7 mouse cellular contexts compared by ENCODE assay signal in the genomic region with DNA sequence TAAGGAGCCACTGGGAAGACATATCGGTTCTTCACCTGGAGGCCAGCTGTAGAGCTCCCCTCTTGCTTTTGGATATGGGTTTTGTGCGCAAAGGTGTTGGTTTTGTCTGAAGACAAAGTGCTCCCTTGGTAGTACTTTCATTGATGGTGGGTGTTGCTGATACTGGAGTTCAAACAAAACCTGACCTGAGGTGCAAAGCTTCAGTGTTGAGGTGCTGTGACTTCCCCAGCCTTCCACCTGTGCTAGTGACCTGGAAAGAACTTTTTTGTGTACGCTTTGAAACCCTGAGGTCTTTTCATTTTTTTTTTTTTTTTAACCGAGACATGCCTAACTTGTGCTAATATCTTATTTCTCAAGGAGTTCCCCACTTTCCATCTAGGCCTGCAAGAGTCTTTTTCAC. TPM values are rescaled to one million over a fixed set of nuclear protein-coding genes. Genes with fewer than 3 reads are reported as not detected.
DNase-seq lines count a peak whose midpoint lies in the region; ATAC-seq and TF ChIP-seq lines count a peak whose summit lies in the region.

No protein-coding gene starts in this region.

- H3K4me2 ChIP-seq in lung, postnatal 0 days (replicated peaks; ENCODE audit: low read depth, low read length): peak overlapping the region; percentile 65
- H3K4me2 ChIP-seq in forebrain, postnatal 0 days (ENCODE audit: low read depth): peak overlapping the region; percentile 73
- peak overlapping the region; percentile 77 for H3K4me2 ChIP-seq in liver, embryonic 11.5 days
- H3K4me2 ChIP-seq in stomach, embryonic 16.5 days (ENCODE audit: low read depth, low read length): peak overlapping the region; percentile 87

- no peak overlapping the region for H3K4me3 ChIP-seq in lung, postnatal 0 days (ENCODE audit: low read depth, low read length)
- H3K4me3 ChIP-seq in forebrain, postnatal 0 days (ENCODE audit: low read depth, low read length): peak overlapping the region; percentile 84
- H3K4me3 ChIP-seq in liver, embryonic 11.5 days (ENCODE audit: low read depth, low read length): peak overlapping the region; percentile 91
- peak overlapping the region; percentile 74 for H3K4me3 ChIP-seq in stomach, embryonic 16.5 days (replicated peaks; ENCODE audit: low read length)

- H3K36me3 ChIP-seq in lung, postnatal 0 days (ENCODE audit: insufficient read depth, low read length): no peaks in the 10 kb centered on the region
- H3K36me3 ChIP-seq in forebrain, postnatal 0 days (ENCODE audit: insufficient read depth): no peaks in the 10 kb centered on the region
- no peaks in the 10 kb centered on the region for H3K36me3 ChIP-seq in liver, embryonic 11.5 days (ENCODE audit: control insufficient read depth, insufficient read depth, low read length)
- H3K36me3 ChIP-seq in stomach, embryonic 16.5 days (ENCODE audit: control insufficient read depth, insufficient read depth, low read length): no peaks in the 10 kb centered on the region

- ATAC-seq in lung, postnatal 0 days: no peak
- ATAC-seq in forebrain, postnatal 0 days: no peak
- no peak for ATAC-seq in liver, embryonic 11.5 days (replicated peaks; ENCODE audit: low FRiP score)
- ATAC-seq in stomach, embryonic 16.5 days (ENCODE audit: insufficient read depth, low FRiP score): no peak

- H3K9ac ChIP-seq in lung, postnatal 0 days (replicated peaks; ENCODE audit: low read depth): peak overlapping the region; percentile 94; the same call in 1 of the 2 replicates
- no peak overlapping the region for H3K9ac ChIP-seq in forebrain, postnatal 0 days
- H3K9ac ChIP-seq in liver, embryonic 11.5 days (ENCODE audit: low read depth, low read length): peak overlapping the region; percentile 95
- no peak overlapping the region for H3K9ac ChIP-seq in stomach, embryonic 16.5 days (ENCODE audit: low read length)

- no peak for DNase-seq in lung, postnatal 0 days (ENCODE audit: low spot score)
- no peak for DNase-seq in lung, postnatal 36 days
- no peak for DNase-seq in forebrain, postnatal 0 days
- no peak for DNase-seq in liver, embryonic 11.5 days (ENCODE audit: low spot score)
- DNase-seq in gastrocnemius, postnatal 10 days: no peak
- no peak for DNase-seq in MN1 (ENCODE audit: low spot score)

- H3K27me3 ChIP-seq in lung, postnatal 0 days (replicated peaks; ENCODE audit: insufficient read depth, low read length): no peaks in the 10 kb centered on the region
- no peaks in the 10 kb centered on the region for H3K27me3 ChIP-seq in forebrain, postnatal 0 days (ENCODE audit: insufficient read depth, low read length)
- H3K27me3 ChIP-seq in liver, embryonic 11.5 days (replicated peaks; ENCODE audit: control insufficient read depth, insufficient read depth, low read length): no peaks in the 10 kb centered on the region
- H3K27me3 ChIP-seq in stomach, embryonic 16.5 days (ENCODE audit: control insufficient read depth, insufficient read depth, low read length): no peaks in the 10 kb centered on the region

- no peaks in the 10 kb centered on the region for H3K9me3 ChIP-seq in lung, postnatal 0 days (ENCODE audit: low read length)
- no peaks in the 10 kb centered on the region for H3K9me3 ChIP-seq in forebrain, postnatal 0 days (ENCODE audit: low read length)
- no peaks in the 10 kb centered on the region for H3K9me3 ChIP-seq in liver, embryonic 11.5 days (ENCODE audit: control insufficient read depth, low read length)
- H3K9me3 ChIP-seq in stomach, embryonic 16.5 days (replicated peaks; ENCODE audit: control insufficient read depth, low read length): no peaks in the 10 kb centered on the region

- no peak for TF ChIP-seq EP300 in lung, postnatal 0 days (IDR thresholded peaks at IDR 0.05)

- no peak overlapping the region for H3K27ac ChIP-seq in lung, postnatal 0 days (ENCODE audit: low read length)
- peak overlapping the region; percentile 98; the same call in 1 of the 2 replicates for H3K27ac ChIP-seq in forebrain, postnatal 0 days (ENCODE audit: low read depth, low read length)
- H3K27ac ChIP-seq in liver, embryonic 11.5 days (ENCODE audit: low read depth, low read length): no peak overlapping the region
- no peak overlapping the region for H3K27ac ChIP-seq in stomach, embryonic 16.5 days (ENCODE audit: low read length)

- peaks cover 7% of the 10 kb centered on the region; the same call in 1 of the 2 replicates for H3K4me1 ChIP-seq in lung, postnatal 0 days (ENCODE audit: insufficient read depth, low read depth, low read length)
- H3K4me1 ChIP-seq in forebrain, postnatal 0 days (ENCODE audit: insufficient read depth): peaks cover 29% of the 10 kb centered on the region
- H3K4me1 ChIP-seq in liver, embryonic 11.5 days (replicated peaks; ENCODE audit: control insufficient read depth, insufficient read depth, low read length): peaks cover 7% of the 10 kb centered on the region
- peaks cover 26% of the 10 kb centered on the region for H3K4me1 ChIP-seq in stomach, embryonic 16.5 days (ENCODE audit: control insufficient read depth, insufficient read depth, low read length)

- WGBS in lung, postnatal 0 days: 83% methylated on average over 4 of the region's 4 CpGs
- WGBS in forebrain, postnatal 0 days: 89% methylated on average over 4 of the region's 4 CpGs
- WGBS in liver, embryonic 11.5 days: 87% methylated on average over 4 of the region's 4 CpGs
- 66% methylated on average over 4 of the region's 4 CpGs for WGBS in stomach, embryonic 16.5 days

- no peak for TF ChIP-seq CTCF in lung, postnatal 0 days (IDR thresholded peaks at IDR 0.05)
- TF ChIP-seq CTCF in forebrain, postnatal 0 days (IDR thresholded peaks at IDR 0.05; ENCODE audit: low read depth): no peak

RNA-seq across cellular contexts. Expression of gene Ccdc50, which starts 1.6 kb away (rescaled TPM):
- 22.5 and 27.0 TPM in 2 replicates for polyA plus RNA-seq in lung, postnatal 0 days (2015; fragmentation: Nextera tagmentation; extraction: Ambion mirVana)
- total RNA-seq in forebrain, postnatal 0 days (2014; rRNA removed): 61.9 and 74.3 TPM in 2 replicates
- 12.7 and 22.3 TPM in 2 replicates for polyA plus RNA-seq in forebrain, postnatal 0 days (2015; fragmentation: Nextera tagmentation; extraction: Ambion mirVana)
- 40.7 and 42.3 TPM in 2 replicates for polyA plus RNA-seq in liver, embryonic 11.5 days (2014; fragmentation: Nextera tagmentation; extraction: Ambion mirVana)
- 42.1 and 43.1 TPM in 2 replicates for polyA plus RNA-seq in stomach, embryonic 16.5 days (2015; fragmentation: Nextera tagmentation; extraction: Ambion mirVana)
- total RNA-seq in gastrocnemius, postnatal 10 days (2021): 100 to 1,000 TPM; 101 to 102 TPM

RNA-seq across cellular contexts. Expression of gene Uts2b, which starts 20.3 kb away (rescaled TPM):
- 0.29 and 0.33 TPM in 2 replicates for polyA plus RNA-seq in lung, postnatal 0 days (2015; fragmentation: Nextera tagmentation; extraction: Ambion mirVana)
- not detected in 2 replicates for total RNA-seq in forebrain, postnatal 0 days (2014; rRNA removed)
- not detected in 2 replicates for polyA plus RNA-seq in forebrain, postnatal 0 days (2015; fragmentation: Nextera tagmentation; extraction: Ambion mirVana)
- polyA plus RNA-seq in liver, embryonic 11.5 days (2014; fragmentation: Nextera tagmentation; extraction: Ambion mirVana): not detected in 2 replicates
- polyA plus RNA-seq in stomach, embryonic 16.5 days (2015; fragmentation: Nextera tagmentation; extraction: Ambion mirVana): 0.37 and 0.54 TPM in 2 replicates
- total RNA-seq in gastrocnemius, postnatal 10 days (2021): not detected

Comparison
In these comparisons a context has a peak if more than half of its experiments do, and no peak if none do; other contexts are left out.
1. H3K9ac ChIP-seq: peak in lung, postnatal 0 days (single experiment) and liver, embryonic 11.5 days (single experiment); none in forebrain, postnatal 0 days (single experiment) and stomach, embryonic 16.5 days (single experiment).
2. Peak in every context shown above with its lines, with median percentiles within 50 percentile points of each other: H3K4me2 ChIP-seq.